Mouse (Mus musculus) lung, adult 10 weeks (tissue): ENCODE measurements around the gene Prdx4. TPM values are rescaled to one million over a fixed set of nuclear protein-coding genes. Genes with fewer than 3 reads are reported as not detected.

Source experiments
- polyA plus RNA-seq: library from polyadenylated mRNA; stranded (reverse); fragments of 350-450 nt; fragmentation: Illumina TruSeq; extraction: RNeasy Lipid Tissue Mini Kit (QIAGEN cat#74804); gene quantifications from one replicate; pipeline ENCODE4 v1.2.3, GENCODE M21; 2014; ENCODE audit warnings: low read depth, low replicate concordance; ENCODE audit not compliant: insufficient read depth

Gene Prdx4
- 84.9 TPM for polyA plus RNA-seq

GRCm38 (mm10) chrX:155340654-155341053, at the start of gene Prdx4:
TSS of gene Prdx4 (minus strand) at chrX:155340754.

Other genes starting within 250 kb of the Prdx4 start
- not detected for gene Magea2, start 247.1 kb downstream of the Prdx4 start, polyA plus RNA-seq
- not detected for gene Cldn34b2, start 212.3 kb downstream of the Prdx4 start, polyA plus RNA-seq
- 267 TPM for gene Sat1, start 124.3 kb downstream of the Prdx4 start, polyA plus RNA-seq
- 43.9 TPM for gene Acot9, start 78.3 kb downstream of the Prdx4 start, polyA plus RNA-seq